Mouse (Mus musculus) ES-E14 (cell line): Measurements from ENCODE around the gene Ybey.

Experiments used
- CHD2 ChIP-seq: IDR thresholded peaks from 2 replicates; pipeline ENCODE4 v1.6.1; 2014; ENCODE audit warnings: mild to moderate bottlenecking, low read depth, low read length, inconsistent platforms
- HCFC1 ChIP-seq: IDR thresholded peaks from 2 replicates; pipeline ENCODE4 v1.6.1; 2012; ENCODE audit warnings: low read length, inconsistent platforms, borderline replicate concordance; ENCODE audit not compliant: insufficient read depth
- MAFK ChIP-seq: IDR thresholded peaks from 2 replicates; pipeline ENCODE4 v1.6.1; 2014; ENCODE audit warnings: mild to moderate bottlenecking, low read depth, low read length, inconsistent platforms; ENCODE audit not compliant: insufficient read depth
- ZC3H11A ChIP-seq: IDR thresholded peaks from 2 replicates; pipeline ENCODE4 v1.6.1; 2012; ENCODE audit warnings: low read depth, mild to moderate bottlenecking, inconsistent platforms, low read length, borderline replicate concordance
- ZNF384 ChIP-seq: IDR thresholded peaks from 2 replicates; pipeline ENCODE4 v1.6.1; 2012; ENCODE audit warnings: low read depth, low read length, inconsistent platforms

- TF ChIP-seq MAFK (no peak), ZNF384 (no peak), HCFC1 (no peak), CHD2 (no peak), ZC3H11A (no peak)
Observed at GRCm38 (mm10) chr10:76496366-76496765, 27.5 kb upstream of the Ybey start.
